Mouse (Mus musculus): ENCODE measurements around the gene Dock10.

Dock10 gene

GRCm38 (mm10) chr1:80453971-80454370, 304.4 kb downstream of the Dock10 start:
- 70% methylated on average over 2 of the region's 2 CpGs for WGBS

DNA sequence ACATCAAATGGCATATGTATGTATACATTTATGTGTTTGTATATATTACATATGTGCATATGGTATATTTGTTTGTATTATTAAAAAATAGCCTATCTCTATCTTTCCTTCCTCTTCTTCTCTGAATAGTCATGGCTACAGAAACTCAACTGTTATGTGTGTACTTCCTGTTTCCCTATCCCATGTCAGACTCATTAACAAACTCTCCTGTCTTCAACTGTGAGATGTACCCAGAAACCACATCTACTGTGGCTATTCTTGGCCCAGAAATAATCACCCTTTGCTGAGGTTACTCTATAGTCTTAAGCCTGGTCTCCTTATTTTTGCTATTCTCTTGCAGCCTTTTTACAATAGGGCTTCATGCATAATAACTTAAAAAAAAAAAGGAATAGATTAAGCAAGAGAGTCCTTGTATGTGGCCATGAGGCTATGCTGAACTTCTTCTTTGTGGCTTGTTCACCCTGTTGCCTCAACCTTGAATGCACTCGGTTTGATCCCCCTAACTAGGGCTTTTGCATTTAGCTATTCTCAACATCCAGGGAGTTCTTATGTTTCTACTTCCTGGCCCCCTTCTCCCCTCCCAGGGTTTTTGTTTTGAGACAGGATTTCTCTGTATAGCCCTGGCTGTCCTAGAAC, 306.3 kb downstream of the Dock10 start:
- WGBS: 91% methylated on average over 1 of the region's 1 CpGs

Data from cerebral cortex, adult 2 months (tissue).